In genomic region chr6:126172071-126172470, GRCm38 (mm10) we compare ENCODE assay signal across 26 mouse cellular contexts. TPM values are rescaled to one million over a fixed set of nuclear protein-coding genes. Genes with fewer than 3 reads are reported as not detected.
"Had no signal": no experiment of that assay in that cellular context is flagged by ENCODE, and none has a peak within 500 bp of the region (broad histone marks: within the 10 kb centered on the region; RNA-seq: fewer than 3 reads in every experiment).

No protein-coding gene starts in this region.

- H3K27ac ChIP-seq: gastrocnemius, adult 2 months; hindbrain, embryonic 13.5 days; hindbrain, embryonic 15.5 days; hindbrain, postnatal 0 days; intestine, embryonic 15.5 days; limb, embryonic 13.5 days; limb, embryonic 15.5 days; liver, embryonic 12.5 days; liver, embryonic 14.5 days had no signal

- H3K4me3 ChIP-seq: gastrocnemius, adult 2 months; heart, embryonic 12.5 days; hindbrain, embryonic 13.5 days; hindbrain, embryonic 15.5 days; intestine, embryonic 15.5 days; limb, embryonic 13.5 days; limb, embryonic 15.5 days; liver, embryonic 12.5 days had no signal

- ATAC-seq: hindbrain, postnatal 0 days; intestine, embryonic 15.5 days; intestine, postnatal 0 days; liver, embryonic 12.5 days had no signal

- H3K4me1 ChIP-seq: intestine, embryonic 15.5 days; liver, embryonic 12.5 days had no signal

- DNase-seq: gastrocnemius, adult 2 months; gastrocnemius, postnatal 10 days; gastrocnemius, postnatal 25 days; heart, adult 18-20 months; heart, postnatal 10 days; heart, postnatal 36 days; kidney, adult 18-20 months; kidney, adult 8-10 months; kidney, postnatal 10 days; kidney, postnatal 25 days; kidney, postnatal 4 days; layer of hippocampus, adult 9-11 months; layer of hippocampus, postnatal 36 days; left cerebral cortex, postnatal 4 days; lung, adult 18-20 months had no signal

RNA-seq across cellular contexts. Expression of gene Ntf3, which starts 5.4 kb away (rescaled TPM):
- total RNA-seq: hematopoietic stem cell, adult 5-6 weeks had no signal
